Mouse (Mus musculus): ENCODE results near the gene Jmjd6. TPM values are rescaled to one million over a fixed set of nuclear protein-coding genes. Genes with fewer than 3 reads are reported as not detected.
A peak's percentile ranks its signal among the peaks of the same experiment; 100 is the strongest.
"Not testable (repeated sequence)": the region's sequence is repeated elsewhere in the genome, so short reads cannot be mapped to it uniquely, and the experiment has no call there.

Jmjd6 gene
- polyA plus RNA-seq, 1 experiment from 2014 or later = 67.2 TPM

DNA sequence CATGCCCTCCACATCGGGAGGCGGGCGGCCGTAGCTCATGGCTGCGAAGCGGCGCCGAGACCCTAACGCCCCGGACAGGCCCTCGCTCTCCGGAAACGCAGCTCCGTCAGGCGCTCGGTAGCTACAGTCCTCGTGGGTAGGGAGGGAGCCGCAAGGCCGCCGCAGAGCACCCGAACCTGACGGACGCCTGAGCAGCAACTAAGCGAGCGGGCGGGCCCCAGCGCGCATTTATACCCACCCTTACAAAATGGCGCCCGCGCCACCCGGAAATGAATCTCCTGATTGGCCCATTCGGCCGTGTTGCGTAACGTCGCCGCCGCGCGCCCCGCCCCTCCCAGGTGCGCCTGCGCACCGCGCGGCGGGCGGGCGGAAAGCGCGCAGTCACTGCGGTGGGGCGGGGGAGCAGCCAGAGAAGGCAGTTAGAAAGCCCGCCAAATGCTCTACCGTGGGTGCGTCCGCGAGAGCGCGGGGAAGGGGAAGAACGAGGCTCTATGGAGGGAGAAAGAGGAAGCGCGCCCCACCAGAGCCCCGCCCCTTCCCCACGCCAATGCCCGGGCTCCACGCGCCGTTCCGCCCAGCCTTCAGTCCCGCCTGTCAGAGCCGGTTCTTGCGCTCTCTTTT lies 9.8 kb upstream of the Jmjd6 start, which contains the start of gene Srsf2:
Srsf2 (minus strand) TSS at position 204 of the 621 bp plus-strand sequence.
- H3K4me3 ChIP-seq (ENCODE audit: low read length) = peak within 1 kb of the TSS; percentile 97
- peak within 1 kb of the TSS; percentile 98 for H3K27ac ChIP-seq (ENCODE audit: low read depth, low read length)
- peak; percentile 93 for ATAC-seq
- under 1% methylated on average over 70 of the region's 74 CpGs for WGBS
- H3K9ac ChIP-seq (ENCODE audit: low read depth, low read length) = peak within 1 kb of the TSS; percentile 97
- H3K4me2 ChIP-seq (ENCODE audit: low read length) = peak within 1 kb of the TSS; percentile 93
- no peaks in the 10 kb centered on the region for H3K27me3 ChIP-seq (replicated peaks; ENCODE audit: control insufficient read depth, insufficient read depth, low read length)
- peaks cover 30% of the 10 kb centered on the region for H3K4me1 ChIP-seq (ENCODE audit: control insufficient read depth, insufficient read depth, low read depth, low read length)
- peaks cover 5% of the 10 kb centered on the region; the same call in 1 of the 2 replicates for H3K36me3 ChIP-seq (ENCODE audit: control insufficient read depth, insufficient read depth, low read length)
- no peaks in the 10 kb centered on the region for H3K9me3 ChIP-seq (ENCODE audit: control insufficient read depth, low read length)

DNA sequence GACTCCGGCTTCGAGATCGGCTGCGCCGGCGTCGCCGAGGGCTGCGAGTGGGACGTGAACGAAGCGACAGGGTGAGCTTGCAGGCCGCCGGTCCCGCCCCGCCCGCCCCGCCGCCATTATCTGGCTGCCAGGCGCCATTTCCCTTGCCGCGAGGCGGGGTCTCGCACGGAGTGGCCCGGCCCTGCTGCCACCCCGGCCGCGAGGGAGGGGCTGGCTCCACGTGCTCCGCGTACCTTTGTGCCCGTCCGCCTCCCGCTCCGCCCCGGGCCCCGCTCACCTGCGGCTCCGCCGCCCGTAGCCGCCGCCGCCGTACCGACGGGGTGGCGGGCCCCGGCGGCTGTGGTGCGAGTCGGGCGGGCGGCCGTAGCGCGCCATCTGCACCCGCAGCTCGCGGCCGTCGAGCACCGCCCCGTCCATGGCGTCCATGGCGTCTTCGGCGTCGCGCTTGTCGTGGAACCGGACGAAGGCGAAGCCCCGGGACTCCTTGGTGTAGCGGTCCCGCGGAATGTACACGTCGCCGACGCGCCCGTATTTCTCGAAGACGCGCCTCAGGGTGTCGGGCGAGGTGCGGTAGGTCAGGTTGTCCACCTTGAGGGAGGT lies 9.1 kb upstream of the Jmjd6 start, which contains the start of gene Mfsd11:
Mfsd11 (plus strand) TSS at position 150 of the 600 bp plus-strand sequence.
- H3K27me3 ChIP-seq (replicated peaks; ENCODE audit: control insufficient read depth, insufficient read depth, low read length) = no peaks in the 10 kb centered on the region
- H3K4me3 ChIP-seq (ENCODE audit: low read length) = peak within 1 kb of the TSS; percentile 97
- under 1% methylated on average over 54 of the region's 91 CpGs for WGBS
- ATAC-seq = peak; percentile 40
- H3K36me3 ChIP-seq (ENCODE audit: control insufficient read depth, insufficient read depth, low read length) = peaks cover 5% of the 10 kb centered on the region; the same call in 1 of the 2 replicates
- peak within 1 kb of the TSS; percentile 93 for H3K4me2 ChIP-seq (ENCODE audit: low read length)
- H3K9me3 ChIP-seq (ENCODE audit: control insufficient read depth, low read length) = no peaks in the 10 kb centered on the region
- peak within 1 kb of the TSS; percentile 97 for H3K9ac ChIP-seq (ENCODE audit: low read depth, low read length)
- H3K4me1 ChIP-seq (ENCODE audit: control insufficient read depth, insufficient read depth, low read depth, low read length) = peaks cover 30% of the 10 kb centered on the region
- H3K27ac ChIP-seq (ENCODE audit: low read depth, low read length) = peak within 1 kb of the TSS; percentile 98

DNA sequence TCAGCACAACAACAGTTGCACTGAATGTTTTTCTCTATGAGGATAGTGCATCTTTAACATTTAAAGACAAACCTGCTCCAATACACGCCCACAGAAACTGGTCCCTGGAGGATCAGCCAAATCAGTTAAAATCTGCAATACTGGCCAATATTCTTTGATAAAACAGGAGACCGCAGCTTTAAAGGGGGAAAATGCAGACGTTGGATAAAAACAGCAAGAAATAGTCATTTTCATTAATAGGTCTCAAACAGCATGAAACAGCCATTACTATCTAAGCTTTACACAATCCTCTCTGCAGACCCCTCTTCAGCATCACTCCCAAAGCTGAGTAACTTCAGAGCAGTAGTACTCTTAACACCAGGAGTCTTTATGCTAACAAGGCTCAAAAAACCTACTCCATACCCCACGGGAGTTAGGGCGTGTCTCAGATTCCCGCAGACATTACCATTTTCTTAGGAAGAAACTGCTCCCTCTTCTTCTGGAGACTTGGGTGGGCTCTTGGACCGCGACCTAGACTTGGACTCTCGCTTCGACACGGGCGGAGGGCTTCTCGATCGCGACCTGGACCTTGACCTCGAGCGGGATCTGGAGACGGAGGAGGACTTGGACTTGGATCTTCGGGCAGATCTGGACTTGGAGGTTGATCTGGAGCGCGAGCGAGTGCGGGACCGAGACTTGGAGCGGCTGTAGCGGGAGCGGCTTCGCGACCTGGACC lies 8.5 kb upstream of the Jmjd6 start:
- no peaks in the 10 kb centered on the region for H3K27me3 ChIP-seq (replicated peaks; ENCODE audit: control insufficient read depth, insufficient read depth, low read length)
- peaks cover 8% of the 10 kb centered on the region; the same call in 1 of the 2 replicates for H3K36me3 ChIP-seq (ENCODE audit: control insufficient read depth, insufficient read depth, low read length)
- H3K4me1 ChIP-seq (ENCODE audit: control insufficient read depth, insufficient read depth, low read depth, low read length) = peaks cover 30% of the 10 kb centered on the region
- H3K9ac ChIP-seq (ENCODE audit: low read depth, low read length) = peak overlapping the region; percentile 97
- peak overlapping the region; percentile 97 for H3K4me3 ChIP-seq (ENCODE audit: low read length)
- H3K27ac ChIP-seq (ENCODE audit: low read depth, low read length) = peak overlapping the region; percentile 98
- H3K9me3 ChIP-seq (ENCODE audit: control insufficient read depth, low read length) = no peaks in the 10 kb centered on the region
- ATAC-seq = no peak
- peak overlapping the region; percentile 93 for H3K4me2 ChIP-seq (ENCODE audit: low read length)
- WGBS = 0% methylated on average over 29 of the region's 29 CpGs

DNA sequence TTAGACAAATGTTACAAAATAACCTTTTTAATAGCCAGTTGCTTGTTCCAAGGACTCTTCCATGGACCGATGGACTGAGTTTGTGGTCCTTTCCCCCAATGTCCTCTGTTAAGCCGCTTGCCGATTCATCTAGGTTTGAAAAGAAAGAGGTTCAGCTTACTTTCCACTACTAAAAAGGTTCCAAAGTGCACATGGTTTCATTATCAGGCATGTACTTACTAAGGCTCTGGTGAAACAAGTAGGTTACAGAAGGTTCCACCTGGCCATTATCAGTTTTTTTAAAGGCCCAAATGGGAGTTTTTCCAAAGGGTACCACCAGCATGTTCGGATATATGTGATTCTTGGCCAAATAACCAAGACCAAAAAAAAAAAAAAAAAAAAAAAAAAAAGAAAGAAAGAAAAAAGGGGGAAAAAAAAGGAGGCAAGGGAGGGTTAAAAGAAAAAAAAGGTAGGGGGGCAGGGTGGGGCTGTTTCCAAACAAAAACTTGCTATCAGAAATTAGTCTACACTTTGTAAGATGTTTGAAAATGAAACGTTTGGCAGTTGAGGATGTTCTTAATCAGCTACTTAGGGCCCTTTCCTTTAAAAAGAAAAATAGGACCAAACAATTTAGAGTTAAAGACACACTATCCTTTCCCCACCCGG lies 7.7 kb upstream of the Jmjd6 start:
- Histone ChIP-seq H3K4me1 (ENCODE audit: control insufficient read depth, insufficient read depth, low read depth, low read length) (peaks cover 30% of the 10 kb centered on the region), H3K27me3 (replicated peaks; ENCODE audit: control insufficient read depth, insufficient read depth, low read length) (no peaks in the 10 kb centered on the region), H3K9me3 (ENCODE audit: control insufficient read depth, low read length) (no peaks in the 10 kb centered on the region), H3K4me3 (ENCODE audit: low read length) (peak overlapping the region; percentile 97), H3K4me2 (ENCODE audit: low read length) (peak overlapping the region; percentile 93), H3K9ac (ENCODE audit: low read depth, low read length) (peak overlapping the region; percentile 97), H3K27ac (ENCODE audit: low read depth, low read length) (no peak overlapping the region; the same call in 1 of the 2 replicates), H3K36me3 (ENCODE audit: control insufficient read depth, insufficient read depth, low read length) (peaks cover 8% of the 10 kb centered on the region; the same call in 1 of the 2 replicates)
- ATAC-seq = no peak
- WGBS = 35% methylated on average over 6 of the region's 6 CpGs

DNA sequence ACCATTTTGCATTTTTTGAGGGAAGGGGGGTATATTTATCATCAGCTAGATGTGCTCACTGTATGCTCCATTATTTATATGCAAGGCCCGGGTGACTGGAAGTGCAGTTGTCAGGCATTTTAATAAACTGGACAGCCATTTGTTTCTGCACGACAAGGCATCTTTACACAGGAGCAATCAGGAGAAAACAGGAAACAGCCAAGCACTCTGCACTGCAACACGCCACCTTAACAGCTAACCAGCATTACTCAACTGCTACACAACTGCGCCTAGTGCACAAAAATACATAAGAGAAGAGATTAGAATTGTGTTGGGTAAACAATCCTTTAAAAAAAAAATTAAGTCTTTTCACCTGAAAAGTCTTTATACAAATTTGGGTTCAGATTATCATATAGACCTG lies 6.8 kb upstream of the Jmjd6 start:
- H3K4me3 ChIP-seq (ENCODE audit: low read length) = no peak overlapping the region
- WGBS = 50% methylated on average over 4 of the region's 4 CpGs
- H3K36me3 ChIP-seq (ENCODE audit: control insufficient read depth, insufficient read depth, low read length) = peaks cover 8% of the 10 kb centered on the region; the same call in 1 of the 2 replicates
- H3K9me3 ChIP-seq (ENCODE audit: control insufficient read depth, low read length) = no peaks in the 10 kb centered on the region
- no peak overlapping the region for H3K9ac ChIP-seq (ENCODE audit: low read depth, low read length)
- H3K4me2 ChIP-seq (ENCODE audit: low read length) = peak overlapping the region; percentile 37
- H3K27ac ChIP-seq (ENCODE audit: low read depth, low read length) = no peak overlapping the region
- no peak for ATAC-seq
- peaks cover 25% of the 10 kb centered on the region for H3K4me1 ChIP-seq (ENCODE audit: control insufficient read depth, insufficient read depth, low read depth, low read length)
- no peaks in the 10 kb centered on the region for H3K27me3 ChIP-seq (replicated peaks; ENCODE audit: control insufficient read depth, insufficient read depth, low read length)

DNA sequence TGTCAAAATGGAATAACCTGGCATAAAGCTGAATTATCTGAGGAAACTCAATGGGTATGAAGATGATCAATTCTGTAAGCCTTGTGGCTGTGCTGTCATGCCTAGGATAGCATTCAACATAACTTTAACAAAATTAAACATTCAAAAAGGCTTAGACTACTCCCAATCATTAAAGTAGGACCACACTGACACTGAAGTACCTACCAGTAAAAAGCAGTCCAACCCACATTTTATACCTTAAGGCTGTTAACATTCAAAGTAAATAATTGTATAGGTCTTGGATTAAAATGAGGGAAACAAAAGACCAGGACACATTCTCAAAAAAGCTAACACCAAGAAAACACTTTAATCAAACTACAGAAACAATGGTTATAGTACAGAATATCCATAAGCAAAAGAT lies 6.3 kb upstream of the Jmjd6 start:
- Histone ChIP-seq H3K4me1 (ENCODE audit: control insufficient read depth, insufficient read depth, low read depth, low read length) (peaks cover 20% of the 10 kb centered on the region), H3K4me2 (ENCODE audit: low read length) (no peak overlapping the region), H3K27ac (ENCODE audit: low read depth, low read length) (no peak overlapping the region), H3K27me3 (replicated peaks; ENCODE audit: control insufficient read depth, insufficient read depth, low read length) (no peaks in the 10 kb centered on the region), H3K9ac (ENCODE audit: low read depth, low read length) (no peak overlapping the region), H3K4me3 (ENCODE audit: low read length) (no peak overlapping the region), H3K36me3 (ENCODE audit: control insufficient read depth, insufficient read depth, low read length) (peaks cover 8% of the 10 kb centered on the region; the same call in 1 of the 2 replicates), H3K9me3 (ENCODE audit: control insufficient read depth, low read length) (no peaks in the 10 kb centered on the region)
- ATAC-seq = no peak

DNA sequence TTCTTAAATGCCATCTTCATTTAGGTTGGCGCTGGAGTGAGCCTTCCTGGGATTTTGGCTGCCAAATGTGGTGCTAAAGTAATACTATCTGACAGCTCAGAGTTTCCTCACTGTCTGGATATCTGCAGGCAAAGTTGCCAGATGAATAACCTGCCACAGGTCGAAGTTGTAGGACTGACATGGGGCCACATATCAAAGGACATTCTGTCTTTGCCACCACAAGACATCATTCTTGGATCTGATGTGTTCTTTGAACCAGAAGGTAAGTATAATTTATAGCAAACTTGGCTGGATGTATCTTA lies 5.6 kb upstream of the Jmjd6 start:
- H3K27ac ChIP-seq (ENCODE audit: low read depth, low read length); H3K4me2 ChIP-seq (ENCODE audit: low read length); H3K36me3 ChIP-seq (ENCODE audit: control insufficient read depth, insufficient read depth, low read length); H3K4me3 ChIP-seq (ENCODE audit: low read length); H3K9me3 ChIP-seq (ENCODE audit: control insufficient read depth, low read length); ATAC-seq; H3K27me3 ChIP-seq (replicated peaks; ENCODE audit: control insufficient read depth, insufficient read depth, low read length); H3K9ac ChIP-seq (ENCODE audit: low read depth, low read length): not testable (repeated sequence)
- peaks cover 20% of the 10 kb centered on the region for H3K4me1 ChIP-seq (ENCODE audit: control insufficient read depth, insufficient read depth, low read depth, low read length)
- WGBS = 76% methylated on average over 2 of the region's 2 CpGs

DNA sequence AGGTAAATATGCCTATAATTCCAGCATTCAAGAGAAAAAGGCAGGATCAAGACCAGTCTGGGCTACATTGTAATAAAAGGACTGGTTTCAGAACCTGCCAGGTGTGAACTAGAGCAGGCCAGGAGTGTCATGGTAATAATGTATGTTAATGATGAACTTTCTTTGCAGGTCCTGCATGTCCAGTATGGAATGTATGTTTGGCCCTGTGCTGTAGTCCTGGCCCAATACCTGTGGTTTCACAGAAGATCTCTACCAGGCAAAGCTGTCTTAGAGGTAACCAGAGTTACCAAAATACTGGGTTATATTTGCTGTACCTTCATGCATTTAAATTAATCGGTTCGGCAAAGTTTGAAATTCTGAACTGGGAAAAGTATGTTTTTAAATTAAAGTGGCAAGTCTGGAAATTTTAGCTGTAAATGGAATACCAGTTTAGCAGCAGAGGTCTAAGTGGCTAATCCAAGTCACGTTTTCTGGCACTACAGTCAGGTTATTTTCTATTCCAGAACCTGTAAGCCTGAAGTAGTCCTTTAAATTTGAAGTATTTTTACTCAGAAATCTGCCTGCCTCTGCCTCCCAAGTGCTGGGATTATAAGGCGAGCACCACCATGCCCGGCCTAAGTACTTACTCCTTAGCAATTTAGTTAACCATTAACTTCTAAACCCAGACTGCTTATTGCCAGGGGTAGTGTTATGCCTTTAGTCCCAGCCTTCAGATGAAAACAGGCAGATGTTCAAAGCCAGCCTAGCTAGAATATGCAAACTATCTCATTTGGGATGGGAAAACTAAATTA lies 5.0 kb upstream of the Jmjd6 start:
- ATAC-seq = no peak
- WGBS = 82% methylated on average over 5 of the region's 5 CpGs
- no peak overlapping the region for H3K4me3 ChIP-seq (ENCODE audit: low read length)
- peaks cover 20% of the 10 kb centered on the region for H3K4me1 ChIP-seq (ENCODE audit: control insufficient read depth, insufficient read depth, low read depth, low read length)
- H3K9me3 ChIP-seq (ENCODE audit: control insufficient read depth, low read length) = no peaks in the 10 kb centered on the region
- no peaks in the 10 kb centered on the region for H3K27me3 ChIP-seq (replicated peaks; ENCODE audit: control insufficient read depth, insufficient read depth, low read length)
- no peak overlapping the region for H3K27ac ChIP-seq (ENCODE audit: low read depth, low read length)
- no peak overlapping the region for H3K4me2 ChIP-seq (ENCODE audit: low read length)
- H3K9ac ChIP-seq (ENCODE audit: low read depth, low read length) = no peak overlapping the region
- peaks cover 8% of the 10 kb centered on the region; the same call in 1 of the 2 replicates for H3K36me3 ChIP-seq (ENCODE audit: control insufficient read depth, insufficient read depth, low read length)
